Mouse (Mus musculus): ENCODE data around the gene Tmem161a.

DNA sequence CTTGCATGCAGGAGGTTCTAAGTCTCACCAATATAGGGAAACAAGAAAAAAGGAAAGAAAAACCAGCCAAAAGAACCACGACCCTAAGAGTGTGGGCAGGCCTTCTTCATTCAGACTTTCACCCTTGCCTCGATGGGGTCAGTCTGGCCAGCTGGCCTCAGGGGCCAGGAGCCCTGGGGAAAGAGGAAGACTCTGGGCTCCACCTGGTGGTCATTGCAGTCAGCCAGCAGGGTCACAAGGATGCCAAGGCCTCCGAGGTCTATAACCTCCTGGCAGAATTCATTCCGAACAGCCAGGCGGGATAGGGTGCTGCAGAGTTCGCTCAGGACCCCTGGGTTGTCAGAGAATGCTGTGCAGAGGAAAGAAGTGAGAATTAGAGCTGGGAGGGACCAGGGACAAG lies 51.2 kb downstream of the Tmem161a start:
- TF ChIP-seq EP300 (IDR thresholded peaks at IDR 0.05) (no peak), CTCF (IDR thresholded peaks at IDR 0.05) (peak; percentile 78)

All from lung, postnatal 0 days (tissue).